Mouse (Mus musculus): ENCODE results near the gene Tmem205. TPM values are rescaled to one million over a fixed set of nuclear protein-coding genes. Genes with fewer than 3 reads are reported as not detected.
A peak's percentile ranks its signal among the peaks of the same experiment; 100 is the strongest.

Gene Tmem205
- total RNA-seq, 2 experiments from 2014 or later, result 28.1 to 31.6 TPM

GRCm38 (mm10) chr9:21947540-21948130 lies 20.3 kb upstream of the Tmem205 start:
- intact Hi-C loops (cut with DNase I), result no loop called here
- peak; percentile 21 for DNase-seq

GRCm38 (mm10) chr9:21944267-21944666 lies 16.9 kb upstream of the Tmem205 start:
- DNase-seq, result peak; percentile 28
- intact Hi-C loops (cut with DNase I), result no loop called here

- no peak for DNase-seq
- intact Hi-C loops (cut with DNase I), result no loop called here
Measured at GRCm38 (mm10) chr9:21943638-21944037, 16.3 kb upstream of the Tmem205 start.

DNA sequence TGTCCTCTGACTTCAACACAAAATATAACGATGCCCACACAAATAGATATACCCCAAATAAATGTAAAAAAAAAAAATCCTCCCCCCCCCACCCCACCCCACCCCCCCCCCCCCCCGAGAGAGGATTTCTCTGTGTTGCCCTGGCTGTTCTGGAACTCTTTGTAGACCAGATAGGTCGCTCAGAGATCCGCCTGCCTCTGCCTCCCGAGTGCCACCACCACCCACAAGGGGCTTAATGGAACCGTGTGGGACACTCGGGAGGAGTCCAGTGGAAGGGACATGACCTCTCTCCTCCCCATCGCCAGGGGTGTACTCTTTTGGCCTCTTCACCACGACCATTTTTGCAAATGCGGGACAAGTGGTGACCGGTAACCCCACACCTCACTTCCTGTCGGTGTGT lies 15.7 kb upstream of the Tmem205 start:
- intact Hi-C loops (cut with DNase I), result no loop called here
- DNase-seq, result no peak

GRCm38 (mm10) chr9:21938234-21938855 lies 11.0 kb upstream of the Tmem205 start:
- intact Hi-C loops (cut with DNase I), result no loop called here
- peak; percentile 47 for DNase-seq

DNA sequence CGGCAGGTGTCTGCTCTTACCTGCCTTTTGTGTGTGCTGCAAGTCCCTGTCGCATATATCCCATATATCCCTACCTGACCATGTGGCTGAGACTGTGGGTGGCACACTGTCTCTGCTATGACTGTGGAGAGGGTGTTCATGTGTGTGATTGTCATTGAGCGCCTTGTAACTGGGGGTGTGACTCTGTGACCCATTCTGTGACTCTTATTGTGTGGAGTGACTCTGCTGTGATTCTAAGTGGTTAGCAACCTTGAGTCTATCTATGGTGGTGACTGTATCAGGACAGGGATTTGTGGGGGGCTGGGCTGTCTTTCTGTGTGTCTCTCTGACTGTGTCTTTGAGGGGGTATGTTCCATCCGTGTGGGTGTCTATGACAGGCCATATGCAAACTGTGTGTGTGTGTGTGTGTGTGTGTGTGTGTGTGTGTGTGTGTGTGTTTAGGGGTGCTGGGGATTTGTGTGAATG lies 10.4 kb upstream of the Tmem205 start:
- DNase-seq, result no peak
- intact Hi-C loops (cut with DNase I), result no loop called here

DNA sequence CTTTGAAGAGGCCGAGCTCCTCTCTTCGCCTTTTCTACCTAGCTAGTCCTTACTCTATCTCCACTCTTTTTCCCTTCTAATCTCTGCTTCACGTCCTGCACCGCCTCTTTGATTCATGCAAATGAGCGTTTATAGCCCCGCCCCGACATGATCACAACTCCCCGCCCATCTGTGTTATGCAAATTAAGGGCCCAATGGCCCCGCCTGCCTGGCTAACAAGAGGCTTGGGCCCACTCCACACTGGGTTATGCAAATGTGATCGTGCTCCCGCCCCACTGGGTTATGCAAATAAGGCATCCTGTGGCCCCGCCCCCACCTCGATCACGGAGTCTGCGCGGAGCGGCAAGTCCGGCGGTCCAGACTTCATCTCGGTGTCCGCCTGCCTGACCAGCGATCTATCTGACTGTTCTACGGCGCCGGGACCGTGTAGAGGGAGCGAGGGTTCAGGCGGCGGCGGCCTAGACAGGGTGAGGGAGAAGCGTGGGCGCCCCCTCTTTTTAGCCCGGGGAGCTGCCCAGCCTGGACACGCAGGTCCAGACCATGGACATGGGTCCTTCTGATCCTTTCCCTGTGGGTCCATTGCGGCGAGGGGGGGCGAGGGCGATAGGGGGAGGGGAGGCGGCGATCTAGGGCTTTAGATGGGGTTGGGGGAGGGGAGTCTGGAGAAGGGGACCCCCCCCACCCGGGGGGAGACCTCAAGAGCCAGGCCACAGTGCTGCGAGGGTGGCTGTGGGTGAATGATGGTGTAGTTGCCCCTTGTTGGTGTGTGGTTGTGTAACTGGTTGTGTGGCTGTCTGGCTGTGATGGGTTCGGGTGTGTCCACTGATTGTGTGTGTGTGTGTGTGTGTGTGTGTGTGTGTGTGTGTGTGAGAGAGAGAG lies 9.6 kb upstream of the Tmem205 start, which contains the start of gene Plppr2:
TSS of gene Plppr2 (plus strand) at position 342 of the 879 bp plus-strand sequence.
- intact Hi-C loops (cut with DNase I), result no loop called here
- DNase-seq, result peak; percentile 99

DNA sequence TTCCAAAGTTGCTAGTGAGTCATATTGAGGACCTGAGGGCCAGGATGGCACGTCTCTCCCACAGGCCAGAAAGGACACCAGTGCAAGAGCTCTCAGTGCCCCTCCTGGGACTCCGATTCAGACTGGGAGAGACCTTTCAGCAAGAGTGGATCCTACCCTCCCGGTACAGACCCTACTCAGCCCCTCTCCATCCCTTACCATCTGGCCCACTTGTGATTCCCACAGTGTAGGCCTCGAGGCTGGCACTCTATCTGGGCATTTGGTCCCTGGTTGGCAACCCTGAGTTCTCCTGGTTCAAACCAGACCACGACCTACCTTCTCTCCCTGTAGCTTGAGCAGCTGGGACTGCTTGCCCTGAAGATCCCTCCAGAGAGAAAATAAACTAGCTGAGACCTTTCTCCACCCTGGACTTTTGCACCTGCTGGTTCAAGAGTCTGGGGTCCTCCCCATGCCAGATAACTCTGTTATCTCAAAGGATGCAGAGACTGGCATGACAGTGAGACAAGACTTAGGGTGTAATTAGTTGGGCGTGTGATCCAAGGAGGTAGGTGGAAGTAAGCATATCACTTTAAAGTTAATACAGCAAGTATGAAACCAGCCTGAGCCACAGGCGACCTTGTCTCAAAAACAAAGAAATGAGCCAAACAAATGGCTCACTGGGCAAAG lies 8.2 kb upstream of the Tmem205 start:
- intact Hi-C loops (cut with DNase I), result no loop called here
- DNase-seq, result no peak

GRCm38 (mm10) chr9:21934021-21934420 lies 6.7 kb upstream of the Tmem205 start:
- no peak for DNase-seq
- intact Hi-C loops (cut with DNase I), result no loop called here

- no peak for DNase-seq
- intact Hi-C loops (cut with DNase I), result no loop called here
Measured at GRCm38 (mm10) chr9:21932445-21933137, 5.2 kb upstream of the Tmem205 start.

- intact Hi-C loops (cut with DNase I), result no loop called here
- DNase-seq, result no peak
Measured at GRCm38 (mm10) chr9:21932006-21932405, 4.7 kb upstream of the Tmem205 start.

GRCm38 (mm10) chr9:21929208-21929607 lies 1.9 kb upstream of the Tmem205 start:
- no peak for DNase-seq
- intact Hi-C loops (cut with DNase I), result no loop called here

DNA sequence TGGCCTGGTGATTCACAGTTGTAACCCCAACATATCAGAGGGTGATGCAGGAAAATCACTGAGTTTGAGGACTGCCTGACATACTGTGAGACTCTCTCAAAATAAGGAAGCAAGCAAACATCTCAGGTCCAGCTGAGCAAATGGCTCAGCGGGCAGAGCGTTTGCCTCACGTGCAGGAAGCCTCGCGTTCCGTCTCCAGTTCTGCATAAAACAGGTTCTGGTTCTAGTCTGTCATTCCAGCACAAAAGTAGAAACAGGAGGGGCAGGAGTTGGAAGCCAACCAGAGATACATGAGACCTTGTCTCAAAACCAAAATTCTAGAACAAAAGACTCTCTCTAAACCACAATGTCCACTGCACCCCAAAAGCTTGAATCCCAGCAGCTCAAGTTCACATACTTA lies 572 bp downstream of the Tmem205 start:
- no peak for DNase-seq
- intact Hi-C loops (cut with DNase I), result no loop called here

- intact Hi-C loops (cut with DNase I), result no loop called here
- no peak for DNase-seq
Measured at GRCm38 (mm10) chr9:21926155-21926554, 1.2 kb downstream of the Tmem205 start.

GRCm38 (mm10) chr9:21925506-21925905 lies 1.9 kb downstream of the Tmem205 start:
- no peak for DNase-seq
- intact Hi-C loops (cut with DNase I), result no loop called here

GRCm38 (mm10) chr9:21925034-21925433 lies 2.3 kb downstream of the Tmem205 start:
- intact Hi-C loops (cut with DNase I), result no loop called here
- DNase-seq, result no peak

GRCm38 (mm10) chr9:21924099-21924493 lies 3.3 kb downstream of the Tmem205 start:
- intact Hi-C loops (cut with DNase I), result no loop called here
- no peak for DNase-seq

GRCm38 (mm10) chr9:21923490-21924098 lies 3.8 kb downstream of the Tmem205 start:
- no peak for DNase-seq
- intact Hi-C loops (cut with DNase I), result no loop called here

DNA sequence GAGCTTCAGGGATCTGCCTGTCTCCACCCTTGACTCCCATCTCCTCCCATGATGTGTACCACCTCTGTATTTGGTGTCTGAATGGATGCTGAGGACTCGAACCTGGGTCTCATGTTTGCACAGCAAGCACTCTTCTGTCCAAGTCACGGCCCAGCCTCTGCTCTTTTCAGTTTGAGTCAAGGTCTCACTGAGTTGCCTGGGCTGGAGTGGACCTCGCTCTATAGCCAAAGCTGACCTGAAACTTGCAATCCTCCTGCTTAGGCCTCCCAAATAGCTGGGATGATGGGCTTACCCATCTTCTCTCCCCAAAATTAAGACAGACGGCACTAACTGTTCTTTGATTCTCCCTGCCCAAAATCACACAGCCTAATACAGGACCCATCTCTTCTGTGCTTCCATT lies 4.3 kb downstream of the Tmem205 start:
- no peak for DNase-seq
- intact Hi-C loops (cut with DNase I), result no loop called here
